Mouse (Mus musculus): Measurements from ENCODE around the gene Sorl1. TPM values are rescaled to one million over a fixed set of nuclear protein-coding genes. Genes with fewer than 3 reads are reported as not detected.

The Sorl1 gene
- total and polyA plus RNA-seq, 3 experiments = 2.5 to 12.3 (median 6.3) TPM

DNA sequence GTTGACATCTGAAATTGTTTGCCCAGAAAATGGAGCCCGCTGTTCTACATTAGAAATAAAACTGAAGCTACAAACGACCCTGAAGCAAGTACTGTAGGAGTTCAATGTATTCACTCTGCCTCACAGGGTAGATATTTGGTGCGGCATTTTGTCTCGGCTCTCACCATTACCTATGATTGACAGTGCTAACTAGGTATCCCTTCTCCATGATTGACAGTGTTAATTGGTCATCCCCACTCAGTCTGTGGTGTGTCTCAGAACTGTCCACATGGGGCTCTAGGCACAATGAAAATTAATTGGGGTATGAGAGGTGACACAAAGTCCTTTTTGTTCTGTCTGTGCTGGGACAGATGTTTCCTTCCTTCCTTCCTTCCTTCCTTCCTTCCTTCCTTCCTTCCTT lies 23.9 kb upstream of the Sorl1 start:
- TF ChIP-seq BHLHE40 (IDR thresholded peaks at IDR 0.05; ENCODE audit: low read depth, low read length) (no peak), UBTF (IDR thresholded peaks at IDR 0.05; ENCODE audit: low read depth, low read length) (no peak), EP300 (IDR thresholded peaks at IDR 0.05; ENCODE audit: low read length) (no peak), SIN3A (IDR thresholded peaks at IDR 0.05; ENCODE audit: low read length) (no peak), MYC (IDR thresholded peaks at IDR 0.05; ENCODE audit: low read depth, low read length) (no peak), CTCF (conservative IDR thresholded peaks at IDR 0.05 in 1 of 2, IDR thresholded peaks at IDR 0.05 in 1 of 2; ENCODE audit: low read depth in 2 of 2, low read length in 2 of 2) (no peak), RAD21 (IDR thresholded peaks at IDR 0.05; ENCODE audit: low read depth, low read length) (no peak), SMC3 (IDR thresholded peaks at IDR 0.05; ENCODE audit: low read depth, low read length) (no peak), POLR2AphosphoS2 (IDR thresholded peaks at IDR 0.05; ENCODE audit: low read depth, low read length) (no peak), TBP (conservative IDR thresholded peaks at IDR 0.05; ENCODE audit: low read depth, low read length) (no peak), IRF4 (IDR thresholded peaks at IDR 0.05; ENCODE audit: low read depth, low read length) (no peak), HCFC1 (IDR thresholded peaks at IDR 0.05; ENCODE audit: low read depth, low read length) (no peak), PAX5 (IDR thresholded peaks at IDR 0.05; ENCODE audit: low read length) (no peak), USF2 (conservative IDR thresholded peaks at IDR 0.05; ENCODE audit: low read depth, low read length) (no peak), MAFK (IDR thresholded peaks at IDR 0.05; ENCODE audit: insufficient replicate concordance, low read length) (no peak), GABPA (IDR thresholded peaks at IDR 0.05; ENCODE audit: insufficient replicate concordance, low read depth, low read length) (no peak), E2F4 (IDR thresholded peaks at IDR 0.05; ENCODE audit: insufficient replicate concordance, low read depth, low read length) (no peak), RCOR1 (conservative IDR thresholded peaks at IDR 0.05; ENCODE audit: low read depth, low read length) (no peak), KAT2A (IDR thresholded peaks at IDR 0.05; ENCODE audit: insufficient replicate concordance, low read length) (no peak), NELFE (IDR thresholded peaks at IDR 0.05; ENCODE audit: low read depth, low read length) (no peak)
- H3K4me1 ChIP-seq (ENCODE audit: control insufficient read depth in 1 of 2, insufficient read depth in 2 of 2) = peaks cover 11 to 55% of the 10 kb centered on the region in 2 experiments
- no peak for DNase-seq (ENCODE audit: extremely low read depth)
- dilution Hi-C loops (cut with MboI; ENCODE audit: extremely low pct_ligation_motif_present, extremely low pct_unique_long_range_greater_than_20kb, low sequenced_read_pairs) = no loop called here
- H3K9me3 ChIP-seq (replicated peaks; ENCODE audit: low read length) = no peaks in the 10 kb centered on the region
- no peak overlapping the region for H3K9ac ChIP-seq (ENCODE audit: insufficient read depth, low read depth)
- H3K27ac ChIP-seq (ENCODE audit: insufficient read depth, low read depth) = no peak overlapping the region
- H3K27me3 ChIP-seq (replicated peaks) = no peaks in the 10 kb centered on the region
- in situ Hi-C loops (cut with MboI; ENCODE audit: low pct_ligation_motif_present, low pct_unique_long_range_greater_than_20kb, low sequenced_read_pairs) = no loop called here
- H3K4me3 ChIP-seq (replicated peaks in 1 of 3; ENCODE audit: low read depth in 2 of 3, low read length in 2 of 3, poor library complexity in 1 of 3) = no peak overlapping the region
- H3K4me2 ChIP-seq (ENCODE audit: insufficient read depth, low read depth, poor library complexity, severe bottlenecking) = no peak overlapping the region
- H3K79me2 ChIP-seq (replicated peaks; ENCODE audit: control insufficient read depth, extremely low read depth, insufficient read depth, poor library complexity, severe bottlenecking) = no peaks in the 10 kb centered on the region
- H3K36me3 ChIP-seq (replicated peaks in 1 of 2; ENCODE audit: control insufficient read depth in 1 of 2, insufficient read depth in 1 of 2, low read length in 1 of 2) = no peaks in the 10 kb centered on the region

DNA sequence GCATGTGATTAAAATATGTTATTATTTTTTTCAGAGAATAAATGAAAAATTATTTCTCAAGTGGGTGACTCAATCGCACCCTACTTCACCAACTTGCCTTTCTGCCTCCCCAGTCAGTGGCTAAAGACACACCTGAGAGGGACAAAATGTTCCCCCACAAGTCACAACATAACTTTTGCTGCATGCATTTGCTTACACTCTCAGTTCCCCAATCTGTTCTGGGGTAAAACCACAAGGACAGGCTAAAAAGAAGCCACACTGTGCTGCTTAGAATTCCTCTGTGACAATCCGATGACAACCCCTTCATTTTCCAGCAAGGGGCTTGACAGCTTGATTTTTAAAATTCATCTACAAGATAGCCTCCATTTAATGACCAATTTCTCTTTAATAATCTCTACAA lies 22.4 kb upstream of the Sorl1 start:
- in situ Hi-C loops (cut with MboI; ENCODE audit: low pct_ligation_motif_present, low pct_unique_long_range_greater_than_20kb, low sequenced_read_pairs) = no loop called here
- Histone ChIP-seq H3K79me2 (replicated peaks; ENCODE audit: control insufficient read depth, extremely low read depth, insufficient read depth, poor library complexity, severe bottlenecking) (no peaks in the 10 kb centered on the region), H3K4me3 (replicated peaks in 1 of 3; ENCODE audit: low read depth in 2 of 3, low read length in 2 of 3, poor library complexity in 1 of 3) (no peak overlapping the region), H3K27ac (ENCODE audit: insufficient read depth, low read depth) (no peak overlapping the region), H3K4me1 (ENCODE audit: control insufficient read depth in 1 of 2, insufficient read depth in 2 of 2) (peaks cover 11 to 63% of the 10 kb centered on the region in 2 experiments), H3K9ac (ENCODE audit: insufficient read depth, low read depth) (no peak overlapping the region), H3K27me3 (replicated peaks) (no peaks in the 10 kb centered on the region), H3K9me3 (replicated peaks; ENCODE audit: low read length) (no peaks in the 10 kb centered on the region), H3K4me2 (ENCODE audit: insufficient read depth, low read depth, poor library complexity, severe bottlenecking) (peak overlapping the region; percentile 42; the same call in 1 of the 2 replicates), H3K36me3 (replicated peaks in 1 of 2; ENCODE audit: control insufficient read depth in 1 of 2, insufficient read depth in 1 of 2, low read length in 1 of 2) (no peaks in the 10 kb centered on the region)
- peak; percentile 83 for DNase-seq (ENCODE audit: extremely low read depth)
- dilution Hi-C loops (cut with MboI; ENCODE audit: extremely low pct_ligation_motif_present, extremely low pct_unique_long_range_greater_than_20kb, low sequenced_read_pairs) = no loop called here
- TF ChIP-seq SIN3A (IDR thresholded peaks at IDR 0.05; ENCODE audit: low read length) (peak; percentile 39; the same call in 1 of the 2 replicates), RCOR1 (conservative IDR thresholded peaks at IDR 0.05; ENCODE audit: low read depth, low read length) (peak; percentile 94), ELF1 (IDR thresholded peaks at IDR 0.05; ENCODE audit: low read depth, low read length) (no peak), NELFE (IDR thresholded peaks at IDR 0.05; ENCODE audit: low read depth, low read length) (no peak), ZNF384 (IDR thresholded peaks at IDR 0.05; ENCODE audit: low read depth, low read length) (0 out of 2 replicates have a peak, but pooled peaks have one; percentile 40), USF2 (conservative IDR thresholded peaks at IDR 0.05; ENCODE audit: low read depth, low read length) (no peak), MEF2A (IDR thresholded peaks at IDR 0.05; ENCODE audit: borderline replicate concordance, low read depth, low read length) (peak; percentile 92), MAFK (IDR thresholded peaks at IDR 0.05; ENCODE audit: insufficient replicate concordance, low read length) (peak; percentile 78; the same call in 1 of the 2 replicates), MAX (IDR thresholded peaks at IDR 0.05; ENCODE audit: low read length) (peak; percentile 48; the same call in 1 of the 2 replicates), ZMIZ1 (IDR thresholded peaks at IDR 0.05; ENCODE audit: low read depth, low read length) (no peak), EP300 (IDR thresholded peaks at IDR 0.05; ENCODE audit: low read length) (peak; percentile 100), POLR2AphosphoS2 (IDR thresholded peaks at IDR 0.05; ENCODE audit: low read depth, low read length) (no peak), GABPA (IDR thresholded peaks at IDR 0.05; ENCODE audit: insufficient replicate concordance, low read depth, low read length) (no peak), JUN (IDR thresholded peaks at IDR 0.05; ENCODE audit: insufficient read depth, low read depth, low read length) (no peak; the same call in 1 of the 2 replicates), E2F4 (IDR thresholded peaks at IDR 0.05; ENCODE audit: insufficient replicate concordance, low read depth, low read length) (0 out of 2 replicates have a peak, but pooled peaks have one; percentile 50), NRF1 (IDR thresholded peaks at IDR 0.05; ENCODE audit: low read depth, low read length) (no peak), TBP (conservative IDR thresholded peaks at IDR 0.05; ENCODE audit: low read depth, low read length) (peak; percentile 79), RAD21 (IDR thresholded peaks at IDR 0.05; ENCODE audit: low read depth, low read length) (no peak; the same call in 1 of the 2 replicates), CHD1 (IDR thresholded peaks at IDR 0.05; ENCODE audit: low read depth, low read length) (no peak), USF1 (IDR thresholded peaks at IDR 0.05; ENCODE audit: low read depth, low read length) (no peak), UBTF (IDR thresholded peaks at IDR 0.05; ENCODE audit: low read depth, low read length) (no peak), PAX5 (IDR thresholded peaks at IDR 0.05; ENCODE audit: low read length) (no peak), MAZ (IDR thresholded peaks at IDR 0.05; ENCODE audit: low read depth, low read length) (0 out of 2 replicates have a peak, but pooled peaks have one; percentile 62)

Measured in CH12.LX (cell line).